Mouse (Mus musculus) kidney, postnatal 4 days (tissue): ENCODE results near the gene Cxcl12.

Source experiments
- DNase-seq, 2 experiments: peaks; one replicate each; pipeline ENCODE4 v3.0.0; 2021; ENCODE audit warnings: mixed read lengths in 2 of 2

Cxcl12 gene

DNA sequence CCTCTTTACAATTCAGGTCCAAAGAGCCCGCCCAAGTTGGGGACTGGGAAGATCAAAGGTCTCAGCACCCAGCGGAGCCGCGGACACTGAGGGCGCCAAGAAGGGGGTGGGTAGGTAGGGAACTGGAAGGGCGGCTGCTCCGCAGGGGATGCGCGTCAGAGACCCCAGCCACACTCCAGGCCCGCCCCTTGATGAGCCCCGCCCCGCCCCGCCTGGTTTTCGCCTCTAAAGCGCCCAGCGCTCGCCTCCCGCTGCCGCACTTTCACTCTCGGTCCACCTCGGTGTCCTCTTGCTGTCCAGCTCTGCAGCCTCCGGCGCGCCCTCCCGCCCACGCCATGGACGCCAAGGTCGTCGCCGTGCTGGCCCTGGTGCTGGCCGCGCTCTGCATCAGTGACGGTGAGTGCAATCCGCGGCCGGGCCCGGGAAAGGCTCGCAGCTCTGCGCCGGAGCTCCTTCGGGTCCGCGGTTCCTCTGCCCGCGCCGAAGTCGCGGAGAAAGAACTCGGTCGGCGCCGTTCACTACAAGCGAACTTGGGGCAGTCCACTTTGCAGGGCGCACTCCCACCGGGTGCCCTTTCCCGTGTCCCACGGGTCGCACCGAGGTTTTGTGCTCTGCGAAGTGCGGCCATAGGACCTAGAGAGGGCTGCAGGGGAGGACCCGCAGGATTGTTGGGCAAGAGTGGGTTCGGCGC, at the start of gene Cxcl12:
Gene Cxcl12, plus strand, starts transcription at position 215 of the 691 bp plus-strand sequence.
- DNase-seq, result peak; percentile 83 to 90

DNA sequence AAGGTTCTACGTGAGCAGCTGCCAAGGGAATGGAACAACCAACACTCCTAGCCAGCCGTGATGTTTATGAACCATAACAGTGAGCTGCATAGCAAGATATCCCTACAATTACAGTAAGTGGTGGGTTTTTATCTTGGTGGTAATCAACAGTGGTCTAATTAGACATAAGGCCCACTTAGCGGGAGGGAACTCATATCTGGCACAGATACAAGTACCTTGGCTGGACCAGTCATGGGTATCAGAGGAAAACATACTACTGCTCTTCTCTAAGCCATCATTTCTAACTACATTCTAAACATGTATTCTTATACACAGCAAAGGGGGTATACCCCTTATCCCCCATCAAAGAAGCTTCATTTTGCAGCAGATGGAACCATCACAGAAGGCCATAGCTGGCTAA, 46.3 kb upstream of the Cxcl12 start:
- DNase-seq, result no peak

DNA sequence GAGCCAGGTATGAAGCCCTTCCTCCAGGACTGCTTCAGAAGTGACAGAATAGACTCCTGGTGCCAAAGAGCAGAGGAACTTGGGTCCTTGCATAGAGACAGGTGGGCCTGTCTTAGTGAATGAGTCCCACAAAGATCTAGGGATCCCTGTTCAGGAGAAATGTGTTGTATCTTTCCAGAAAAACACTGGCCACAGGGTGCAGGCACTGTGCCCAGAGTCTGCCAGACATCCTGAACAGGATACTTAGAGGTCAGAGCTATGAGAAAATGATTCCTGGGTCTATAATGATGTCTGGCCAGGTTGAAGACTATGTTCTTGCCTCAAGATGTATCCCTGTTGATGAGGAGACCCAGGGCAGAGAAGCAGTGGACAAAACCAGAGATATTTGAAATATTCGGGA, 42.0 kb upstream of the Cxcl12 start:
- no peak for DNase-seq

DNA sequence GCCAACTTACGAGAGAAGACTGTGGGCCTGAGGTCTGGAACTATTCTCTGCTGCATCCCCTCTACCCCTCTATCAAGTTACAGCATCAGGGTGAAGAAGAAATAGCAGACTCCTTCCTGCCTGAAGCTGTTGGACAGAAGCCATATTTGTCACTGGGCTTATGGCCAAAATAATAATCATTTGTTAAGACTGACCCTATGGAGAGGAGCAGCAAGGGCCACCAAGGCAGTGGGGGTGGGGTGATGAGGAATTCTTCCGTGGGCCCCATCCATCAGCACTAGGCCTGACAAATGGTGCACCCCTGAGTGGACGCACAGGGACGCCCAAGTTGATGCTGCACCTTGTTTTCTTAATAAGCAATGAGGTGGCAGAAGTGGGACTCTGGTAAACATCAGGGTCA, 38.9 kb upstream of the Cxcl12 start:
- no peak for DNase-seq

DNA sequence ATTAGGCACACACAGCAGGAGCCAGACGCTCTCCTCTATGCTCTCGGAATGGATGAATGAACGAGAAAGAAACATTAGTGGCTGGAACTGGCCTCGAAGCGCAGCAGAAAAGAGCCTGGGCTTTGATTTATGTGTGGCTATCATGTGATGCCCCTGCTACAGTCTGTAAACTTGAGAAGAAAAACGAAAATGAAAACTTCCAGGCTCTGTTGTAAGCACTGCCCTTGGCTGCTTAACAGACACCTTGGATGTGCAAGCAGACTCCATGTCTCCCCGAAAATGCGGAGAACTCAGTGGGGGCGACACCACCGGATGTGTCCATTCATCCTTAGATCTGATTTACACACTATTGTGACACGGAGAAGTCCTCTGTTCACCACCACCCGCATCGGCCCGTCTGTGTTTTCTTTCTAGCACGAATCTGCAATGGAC, 37.6 kb upstream of the Cxcl12 start:
- DNase-seq, result peak; percentile 53 to 62

DNA sequence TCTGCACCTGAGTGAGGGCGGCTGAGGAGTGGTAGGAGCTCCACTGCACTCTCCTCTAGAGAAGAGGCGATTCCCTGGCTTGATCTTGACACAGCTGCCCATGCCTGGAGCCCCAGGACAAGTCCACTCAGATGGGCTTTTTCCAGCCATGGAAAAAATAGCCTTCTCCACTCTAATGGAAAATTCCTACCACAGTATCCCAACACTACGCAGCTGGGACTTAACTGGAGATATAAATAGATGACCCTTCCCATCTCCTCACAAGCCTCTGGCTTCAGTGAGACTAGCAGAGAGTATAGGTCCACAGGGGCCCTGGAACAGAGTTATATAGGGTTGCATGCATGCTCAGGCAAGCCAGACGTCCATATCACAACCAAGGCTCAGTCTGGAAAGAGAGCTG, 33.8 kb upstream of the Cxcl12 start:
- DNase-seq, result no peak

DNA sequence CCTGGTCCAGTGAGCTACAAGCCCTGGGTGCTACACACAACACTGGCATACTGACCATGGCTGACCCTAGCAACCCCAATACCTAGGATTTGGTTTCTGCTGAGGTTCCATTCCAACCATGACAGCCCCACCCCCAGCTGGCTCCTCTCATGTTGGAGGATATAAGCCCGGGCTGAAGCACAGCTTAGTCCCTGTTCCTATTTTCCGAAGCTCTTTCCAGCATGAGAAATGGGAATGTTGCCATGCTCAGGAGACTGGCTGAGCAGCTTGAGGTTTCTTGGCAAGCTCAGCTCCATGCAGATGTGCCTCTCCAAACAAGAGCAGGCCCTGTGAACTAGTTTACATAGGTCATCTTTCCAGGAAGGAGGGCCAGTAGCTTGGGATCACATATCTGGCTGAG, 30.6 kb upstream of the Cxcl12 start:
- no peak for DNase-seq

DNA sequence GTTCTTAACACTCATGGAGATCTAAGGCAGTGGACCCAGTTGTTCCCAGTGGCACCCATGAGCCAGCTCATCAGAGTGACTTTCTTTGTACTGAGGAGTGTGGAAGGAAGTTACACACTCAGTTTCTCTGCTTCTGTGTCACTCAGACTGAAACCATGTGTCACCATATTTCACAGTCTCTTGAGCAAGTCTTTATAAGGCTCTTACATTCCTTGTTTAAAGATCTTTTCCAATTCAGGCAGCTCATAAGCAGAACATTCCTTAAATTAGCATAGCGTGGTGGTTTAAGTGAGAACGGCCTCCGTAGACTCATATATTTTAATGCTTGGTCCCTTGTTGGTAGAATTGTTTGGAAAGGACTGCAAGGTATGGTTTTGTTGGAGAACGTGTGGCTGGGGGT, 27.4 kb upstream of the Cxcl12 start:
- DNase-seq, result no peak

DNA sequence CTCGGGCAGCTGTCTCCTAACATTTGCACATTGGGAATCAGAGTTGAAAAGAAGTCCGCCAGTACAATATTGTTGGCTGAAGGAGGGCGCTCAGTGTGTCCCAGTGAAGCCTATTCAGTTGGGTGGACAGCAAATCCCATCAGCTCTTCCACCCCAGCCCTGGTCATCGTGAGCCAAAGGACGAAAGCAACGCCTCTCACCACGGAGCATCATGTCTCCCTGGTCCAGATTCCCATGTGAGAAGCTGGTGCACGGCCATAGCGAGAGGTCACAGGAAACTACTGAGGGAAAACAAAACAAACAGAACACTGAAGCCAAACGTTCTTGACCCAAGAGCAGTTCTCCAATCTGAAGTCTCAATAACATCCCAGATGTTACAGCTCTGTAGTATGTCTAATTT, 21.4 kb upstream of the Cxcl12 start:
- no peak for DNase-seq

DNA sequence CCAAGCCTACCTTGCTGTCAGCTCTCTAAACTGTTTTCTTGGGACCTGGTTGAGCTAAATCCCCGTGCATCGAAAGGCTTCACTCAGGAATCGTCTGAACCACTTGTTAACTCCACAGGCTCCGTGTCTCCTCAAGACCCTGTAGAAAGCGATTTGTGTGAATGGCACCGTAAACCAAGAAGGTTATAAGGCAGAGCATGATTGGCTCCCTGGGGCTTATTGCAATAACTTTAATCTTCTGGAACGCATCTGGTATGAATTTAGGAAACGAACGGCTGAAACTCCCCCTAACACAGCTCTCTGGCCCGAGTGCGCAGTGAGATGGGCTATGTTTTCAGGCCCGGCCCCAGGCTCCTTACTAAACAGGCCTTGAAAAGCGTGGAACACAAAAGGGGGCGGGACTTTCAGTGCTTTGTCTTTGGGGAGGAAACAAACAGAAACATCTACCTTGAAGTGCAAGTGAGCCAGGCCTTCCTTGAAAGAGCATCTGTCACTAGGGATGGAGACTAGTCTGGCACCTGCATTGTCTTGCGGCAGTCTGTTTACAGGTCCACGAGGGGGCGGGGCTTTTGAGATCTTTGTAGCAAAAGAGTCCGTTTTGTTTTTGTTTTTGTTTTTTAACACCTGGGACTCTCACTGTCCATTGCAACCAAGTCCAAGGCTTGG, 16.7 kb upstream of the Cxcl12 start:
- DNase-seq, result no peak

DNA sequence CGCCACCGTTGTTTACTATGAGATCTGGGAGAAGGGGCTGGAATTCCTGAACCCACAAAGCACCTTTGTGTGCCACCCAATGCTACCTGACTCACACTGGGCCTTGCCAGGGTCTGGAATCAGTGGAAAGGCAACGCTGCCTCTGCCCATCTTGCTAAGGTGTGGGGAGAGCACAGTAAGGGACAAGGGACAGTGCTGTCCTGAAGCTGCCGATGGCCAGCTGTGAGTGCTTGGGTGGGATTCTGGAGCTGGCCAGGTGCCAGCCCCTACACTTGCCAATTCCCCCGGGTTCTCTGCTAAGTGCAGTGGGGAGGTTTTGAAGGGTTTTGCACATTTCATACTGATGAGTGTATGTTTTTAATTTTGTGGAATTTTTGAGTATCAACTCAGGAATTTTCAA, 15.3 kb upstream of the Cxcl12 start:
- DNase-seq, result no peak

DNA sequence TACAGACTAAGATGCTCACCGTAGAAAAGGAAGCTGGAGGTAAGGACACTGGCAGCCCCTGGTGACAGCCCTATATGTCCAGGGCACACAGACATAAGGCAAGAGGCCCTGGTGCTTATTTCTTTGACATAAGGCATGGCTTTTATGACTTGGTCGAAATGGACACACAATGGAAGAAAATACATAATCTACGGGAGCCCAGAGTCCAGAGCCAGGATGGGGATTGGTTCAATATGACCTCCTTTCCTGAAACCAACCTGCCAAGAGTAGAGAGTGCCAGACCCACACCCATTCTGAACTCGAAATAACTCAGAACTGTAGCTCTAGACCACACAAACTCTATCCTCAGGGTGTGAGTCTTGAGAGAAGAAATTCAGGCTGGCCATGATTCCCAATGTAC, 11.5 kb upstream of the Cxcl12 start:
- no peak for DNase-seq

DNA sequence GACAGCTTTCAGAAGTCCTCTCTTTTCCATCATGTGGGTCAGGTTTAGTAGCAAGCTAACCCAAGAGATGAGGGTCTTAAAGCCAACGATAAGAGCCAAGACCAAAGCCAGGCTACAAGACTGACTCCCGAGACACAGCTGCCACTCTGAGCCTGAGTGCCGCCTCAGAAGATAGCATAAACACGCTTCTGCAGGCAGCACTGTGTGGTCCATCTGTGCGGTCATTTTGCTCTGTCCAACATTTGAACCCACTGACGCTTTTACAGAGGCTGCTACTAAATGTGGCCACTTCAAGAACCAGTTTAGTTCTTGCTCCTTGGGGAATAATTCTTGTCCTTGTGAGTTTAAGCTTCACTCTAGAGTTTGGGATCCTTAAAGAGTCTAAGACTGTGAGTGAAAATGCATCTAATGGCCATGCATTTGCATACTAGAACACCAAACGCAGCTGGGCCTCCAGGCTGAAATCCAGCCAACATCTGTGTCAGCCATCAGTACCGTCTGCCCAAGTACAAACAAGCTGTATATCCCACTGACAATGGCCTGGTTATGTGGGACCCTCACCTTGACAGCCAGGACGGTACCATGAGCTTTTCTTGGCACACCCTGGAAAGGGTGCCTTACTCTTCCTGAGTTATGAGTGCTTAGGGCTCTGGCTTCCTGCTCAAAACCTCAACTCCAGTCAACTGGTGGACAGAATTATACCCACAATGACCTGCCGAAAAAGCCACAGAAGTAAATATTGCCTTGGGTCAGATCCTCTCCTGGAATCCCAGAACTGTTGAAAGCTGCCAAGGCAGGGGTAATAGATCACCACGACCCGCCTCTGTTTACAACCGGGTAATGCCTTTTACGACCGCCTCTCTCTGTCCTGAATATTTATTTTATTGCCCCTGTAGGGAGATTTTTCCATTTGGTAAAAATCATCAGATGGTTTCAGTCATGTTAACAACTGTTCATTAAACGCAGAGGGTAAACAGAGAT, 8.3 kb upstream of the Cxcl12 start:
- peak; percentile 42 to 60 for DNase-seq

DNA sequence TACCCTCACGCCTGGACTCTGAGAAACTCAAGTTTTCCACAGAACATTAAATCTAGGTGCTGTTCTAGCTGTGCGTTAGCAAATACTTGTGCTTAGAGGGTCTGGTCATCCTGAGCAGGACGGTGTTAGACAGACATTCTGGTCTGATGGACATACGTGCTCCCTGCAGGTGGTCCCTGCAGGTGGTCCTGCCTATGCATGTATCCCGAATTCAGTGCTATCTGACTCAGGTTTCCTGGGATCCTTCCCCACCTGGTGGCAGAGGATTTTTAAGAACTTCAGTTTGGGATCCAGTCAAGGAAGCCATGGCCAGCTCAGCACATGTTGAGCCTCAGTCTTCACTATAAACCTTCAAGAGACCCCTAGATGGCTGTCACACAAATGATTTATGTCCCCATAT, 4.8 kb upstream of the Cxcl12 start:
- no peak for DNase-seq

DNA sequence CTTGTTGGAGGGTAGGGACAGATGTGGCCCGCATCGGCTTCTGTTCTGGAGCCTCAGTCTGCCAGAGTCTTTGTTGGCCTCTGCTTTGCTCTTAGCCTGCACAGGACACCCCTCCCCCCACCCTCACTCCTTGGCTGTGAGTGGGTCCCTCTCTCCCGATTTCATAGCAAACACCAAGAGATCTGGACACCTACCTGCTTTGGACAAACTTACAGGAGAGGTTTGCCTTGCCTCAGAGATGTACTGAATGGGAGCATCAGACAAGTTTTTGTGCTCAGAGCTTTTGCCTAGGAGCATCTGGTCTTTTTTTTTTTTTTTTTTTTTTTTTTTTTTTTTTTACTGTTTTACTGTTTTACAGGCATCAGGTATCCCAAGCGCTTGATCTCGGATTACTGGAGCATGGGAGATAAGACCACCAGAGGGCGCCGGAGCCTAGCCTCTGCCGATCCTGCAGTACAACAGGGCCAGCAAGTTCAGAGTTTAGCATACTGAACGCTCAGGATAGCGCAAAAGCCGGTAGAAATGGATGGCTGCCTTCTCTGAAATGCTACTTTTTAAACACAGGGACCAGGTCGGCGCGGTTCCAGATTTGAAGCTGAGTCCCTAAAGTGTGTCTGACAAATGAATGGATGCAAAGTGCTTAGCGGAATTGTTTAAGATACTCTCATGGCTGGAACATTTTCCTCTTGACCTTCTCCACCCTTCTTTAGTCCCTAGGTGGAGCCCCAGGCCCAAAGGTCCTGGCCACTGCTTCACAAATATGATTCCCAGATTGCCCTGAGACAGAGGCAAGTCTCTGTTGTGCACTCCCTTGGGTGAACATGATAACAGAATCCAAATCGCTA, 1.5 kb upstream of the Cxcl12 start:
- DNase-seq, result peak; percentile 95 to 96

DNA sequence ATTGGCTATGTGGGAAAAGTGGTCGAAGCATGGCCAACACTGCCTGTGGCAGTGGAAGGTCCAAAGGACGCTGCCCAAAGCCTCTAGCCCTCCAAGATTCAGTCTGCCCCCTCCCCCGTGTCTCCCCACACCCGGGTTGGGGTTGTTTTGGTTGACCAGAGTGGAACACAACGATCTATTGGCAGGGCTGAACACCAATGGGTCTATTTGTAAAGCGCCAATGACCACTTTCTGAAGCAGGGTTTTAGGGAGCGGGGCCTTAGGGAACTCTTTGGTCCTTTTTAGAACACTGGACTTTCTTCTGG, 957 bp upstream of the Cxcl12 start:
- no peak for DNase-seq

DNA sequence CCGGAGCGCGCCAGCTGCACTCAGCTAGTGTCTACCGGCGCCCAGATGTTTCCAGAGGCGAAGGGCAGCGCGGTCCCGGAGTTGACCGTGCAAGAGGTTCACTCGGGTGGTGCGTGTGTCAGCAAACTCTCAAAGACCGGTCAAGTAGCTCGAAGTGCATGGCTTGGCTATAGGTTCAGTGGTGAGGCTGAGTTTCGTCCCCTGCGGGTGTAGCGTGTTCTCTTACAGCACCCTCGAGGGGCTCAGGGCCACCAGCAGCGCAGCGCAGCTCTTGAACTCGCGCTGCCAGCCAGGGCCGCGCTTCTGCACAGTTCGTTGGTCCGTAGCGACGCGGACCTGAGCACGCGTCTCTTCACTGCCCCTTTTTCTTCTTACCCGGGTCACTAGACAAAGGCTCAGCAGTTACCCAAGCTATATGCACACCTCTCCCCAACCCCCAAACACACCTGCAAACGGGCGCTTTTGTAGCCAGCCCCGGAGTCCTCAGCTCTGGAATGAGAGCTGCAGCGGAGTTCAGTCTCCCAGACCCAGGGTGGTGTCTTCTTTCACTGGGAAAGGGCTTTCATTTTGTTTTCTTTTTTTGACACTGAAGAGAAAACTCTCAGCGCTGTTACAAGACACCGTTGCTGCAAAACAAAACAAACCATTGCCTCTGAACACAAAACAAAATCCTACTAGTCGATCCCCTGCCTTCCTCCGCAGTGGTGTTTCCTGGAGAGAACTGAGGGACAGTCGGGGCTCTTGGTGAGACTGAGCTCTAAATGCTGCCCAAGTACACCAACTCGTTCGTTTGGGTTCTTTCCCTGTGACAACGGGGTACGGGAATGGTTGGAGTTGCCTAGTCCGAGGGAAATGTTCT, 945 bp downstream of the Cxcl12 start:
- DNase-seq, result peak; percentile 44 to 67

DNA sequence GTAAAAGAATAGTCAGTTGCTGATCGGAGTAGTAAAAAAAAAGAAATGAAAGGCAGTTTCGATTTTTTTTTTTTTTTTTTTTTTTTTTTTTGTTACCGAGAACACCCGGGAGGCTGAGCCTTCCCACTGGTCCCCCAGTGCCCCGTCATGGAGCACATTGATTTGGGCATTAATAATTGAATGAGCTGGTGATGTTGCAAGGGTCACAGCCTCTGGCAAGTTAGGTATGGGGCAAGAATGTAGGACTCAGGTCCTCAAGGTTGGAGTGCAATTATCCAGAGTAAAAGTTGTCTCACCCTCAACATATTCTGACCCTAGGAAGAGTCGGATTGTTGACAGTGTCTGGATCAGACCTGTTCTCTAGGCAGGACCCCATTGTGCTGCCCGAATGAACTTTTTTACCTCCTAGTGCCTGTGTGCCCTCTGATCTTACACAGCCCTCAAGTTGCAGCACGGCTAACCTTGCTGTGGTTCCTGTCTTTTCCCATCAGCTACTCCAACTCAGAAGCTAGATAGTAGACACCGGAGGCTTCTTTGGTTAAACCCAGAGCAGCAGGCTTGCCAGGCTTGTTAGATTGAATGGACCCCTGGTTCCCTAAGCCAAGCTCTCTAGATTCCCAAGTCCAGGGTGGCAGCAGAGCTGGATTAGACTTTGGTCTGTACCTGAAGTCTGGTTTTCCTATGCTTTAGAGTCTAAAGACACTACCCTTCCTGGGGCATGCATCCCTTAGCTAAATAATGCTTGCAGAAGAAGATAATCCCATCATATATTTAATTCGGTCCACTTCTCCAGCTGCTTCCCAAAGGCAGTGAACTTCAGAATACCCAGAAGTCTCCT, 1.8 kb downstream of the Cxcl12 start:
- DNase-seq, result no peak

DNA sequence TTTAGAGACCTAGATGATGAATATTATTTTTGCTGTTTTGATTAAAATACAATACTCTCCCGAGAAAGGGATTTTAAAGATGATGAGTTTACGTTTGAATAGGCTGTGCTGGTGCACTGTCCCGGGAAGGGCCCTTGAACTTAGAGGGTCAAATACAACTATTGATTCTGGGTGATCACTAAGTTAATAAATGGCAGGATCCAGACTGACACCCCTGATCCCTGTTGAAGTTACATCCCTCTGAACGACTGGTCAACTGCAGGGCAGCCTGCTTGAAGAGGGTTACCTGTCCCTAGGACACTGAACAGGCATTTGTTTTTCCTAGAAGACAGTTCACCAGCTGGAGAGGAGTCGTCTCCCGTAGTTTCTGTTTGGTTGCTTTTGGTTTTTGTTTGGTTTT, 4.0 kb downstream of the Cxcl12 start:
- no peak for DNase-seq

DNA sequence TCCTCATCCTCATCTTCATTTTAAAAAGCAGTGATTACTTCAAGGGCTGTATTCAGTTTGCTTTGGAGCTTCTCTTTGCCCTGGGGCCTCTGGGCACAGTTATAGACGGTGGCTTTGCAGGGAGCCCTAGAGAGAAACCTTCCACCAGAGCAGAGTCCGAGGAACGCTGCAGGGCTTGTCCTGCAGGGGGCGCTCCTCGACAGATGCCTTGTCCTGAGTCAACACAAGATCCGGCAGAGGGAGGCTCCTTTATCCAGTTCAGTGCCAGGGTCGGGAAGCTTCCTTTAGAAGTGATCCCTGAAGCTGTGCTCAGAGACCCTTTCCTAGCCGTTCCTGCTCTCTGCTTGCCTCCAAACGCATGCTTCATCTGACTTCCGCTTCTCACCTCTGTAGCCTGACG, 5.5 kb downstream of the Cxcl12 start:
- peak; percentile 91 to 93 for DNase-seq
